Mouse (Mus musculus) embryonic fibroblast, embryonic 13.5 days (primary cell): Measurements from ENCODE around the gene Soat2.

Experiments
- CTCF ChIP-seq: IDR thresholded peaks from 2 replicates; pipeline ENCODE4 v1.5.1; 2011; ENCODE audit warnings: mild to moderate bottlenecking, control low read depth, low read length, moderate library complexity, borderline replicate concordance; ENCODE audit not compliant: insufficient read depth
- POLR2A ChIP-seq: IDR thresholded peaks from 2 replicates; pipeline ENCODE4 v1.6.1; 2011; ENCODE audit warnings: low read depth, mild to moderate bottlenecking, control low read depth, low read length, moderate library complexity

DNA sequence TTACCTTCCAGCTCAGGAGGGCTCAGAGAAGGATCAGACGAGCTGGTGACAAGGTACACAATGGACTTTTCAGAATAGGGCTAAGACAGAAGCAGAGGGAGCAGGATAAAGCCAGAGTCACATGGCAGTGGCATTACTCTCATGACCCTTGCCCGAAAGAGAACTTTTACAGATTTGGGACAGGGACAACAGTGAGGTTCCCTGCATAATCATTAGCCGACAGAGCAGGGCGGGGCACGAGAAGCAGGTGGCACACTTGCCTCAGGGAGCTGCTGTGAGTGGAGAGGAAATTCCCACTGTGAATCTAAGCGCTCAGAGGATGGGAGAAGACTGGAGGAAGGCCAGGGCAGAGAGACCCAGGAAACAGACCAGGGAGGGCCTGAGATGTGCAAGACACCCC, 38.6 kb downstream of the Soat2 start:
- TF ChIP-seq CTCF: no peak
- no peak for TF ChIP-seq POLR2A
